Mouse (Mus musculus) forelimb bud, embryonic 11.5 days (tissue): ENCODE results near the gene Iqck.

Experiments used
- DNase-seq: peaks from one replicate; pipeline ENCODE4 v3.0.0-alpha.2; 2012; ENCODE audit warnings: low read depth, low spot score

Iqck gene

GRCm38 (mm10) chr7:118948677-118949282 is 93.2 kb downstream of the Iqck start:
- DNase-seq: no peak

DNA sequence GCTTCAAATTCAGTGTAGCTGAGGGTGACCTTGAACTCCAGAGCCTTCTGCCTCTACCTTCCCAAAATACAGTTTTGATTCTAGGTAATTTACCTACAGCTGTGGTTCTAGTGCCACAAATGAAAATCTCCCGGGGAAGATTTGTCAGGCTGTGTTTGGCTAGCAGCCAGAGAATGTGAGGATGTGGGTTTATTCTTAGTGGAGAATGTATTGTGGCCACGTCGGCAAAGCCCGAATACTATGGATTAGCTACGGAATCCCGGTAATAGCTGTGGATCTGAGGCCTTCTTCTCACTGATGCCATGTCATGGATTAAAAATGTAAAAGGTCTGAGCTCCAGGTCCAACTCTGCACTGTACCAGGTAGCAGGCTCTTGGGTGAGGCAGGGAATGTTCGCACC is 94.2 kb downstream of the Iqck start:
- no peak for DNase-seq

DNA sequence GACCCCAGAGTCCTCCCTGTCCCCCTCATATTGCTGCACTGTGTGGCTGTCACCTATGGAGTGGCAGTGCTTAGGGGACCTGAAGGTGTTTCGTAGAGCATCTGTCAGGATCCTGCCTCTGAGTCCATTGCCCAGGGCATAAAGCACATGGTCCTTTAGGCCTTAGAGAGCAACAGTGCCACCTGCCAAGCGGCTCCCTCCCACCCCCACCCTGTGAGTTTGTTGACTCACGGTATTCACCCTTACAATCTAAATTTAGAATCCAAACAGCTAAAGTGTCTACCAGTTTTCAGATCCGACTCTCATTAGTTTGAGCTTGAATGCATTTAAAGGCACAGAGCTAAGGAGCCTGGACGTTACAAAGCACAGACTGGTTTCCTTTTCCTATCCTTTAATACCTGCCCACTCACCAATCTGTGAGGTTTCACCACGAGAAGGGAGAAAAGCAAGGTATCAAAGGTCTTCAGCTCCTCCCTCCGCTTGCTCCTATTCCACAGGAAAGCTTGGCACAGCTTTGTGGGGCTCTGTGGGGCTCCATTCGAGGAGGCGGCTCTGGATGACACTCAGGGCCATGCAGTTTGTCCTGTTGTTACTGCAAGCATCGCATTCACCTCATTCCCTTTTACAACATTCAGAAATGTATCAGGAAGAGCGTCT is 98.2 kb downstream of the Iqck start:
- no peak for DNase-seq

DNA sequence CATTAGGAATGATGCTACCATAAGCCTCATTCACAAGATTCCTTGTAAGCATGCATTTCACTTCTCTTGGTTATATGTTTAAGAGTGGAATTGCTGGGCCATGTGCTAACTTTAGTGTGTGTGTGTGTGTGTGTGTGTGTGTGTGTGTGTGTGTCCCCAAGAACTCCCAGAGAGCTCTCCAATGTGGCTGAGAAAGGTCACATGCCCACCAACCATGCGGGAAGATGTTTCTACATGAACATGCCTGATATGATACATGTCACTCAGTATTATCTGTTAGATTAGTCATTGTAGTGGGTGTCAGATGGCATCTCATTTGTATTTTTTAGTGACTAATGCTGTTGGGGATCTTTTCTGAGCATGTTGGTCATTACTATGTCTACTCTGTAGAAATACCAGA is 99.4 kb downstream of the Iqck start:
- no peak for DNase-seq

- no peak for DNase-seq
Observed at GRCm38 (mm10) chr7:118956616-118957246, 101.2 kb downstream of the Iqck start.

DNA sequence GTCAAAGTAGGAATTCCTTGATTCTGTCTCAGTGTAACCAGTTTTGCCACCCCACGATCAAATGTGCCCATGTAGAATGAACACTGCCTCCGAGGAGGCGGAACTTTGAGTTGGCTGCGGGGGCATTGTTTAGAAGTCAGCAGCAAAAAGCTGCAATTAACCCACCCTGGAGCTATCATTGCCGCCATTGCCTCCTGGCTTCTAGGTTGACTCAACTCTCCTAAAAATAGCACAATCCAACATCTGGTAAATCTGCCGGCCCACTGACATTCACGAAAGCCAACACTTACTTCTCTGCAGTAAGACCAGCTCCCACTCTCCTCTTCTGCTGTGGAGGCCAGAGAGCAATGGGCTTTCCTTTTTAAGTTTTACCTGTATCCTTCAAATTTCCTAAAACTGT is 103.7 kb downstream of the Iqck start:
- DNase-seq: no peak

- DNase-seq: no peak
Observed at GRCm38 (mm10) chr7:118964777-118965176, 109.2 kb downstream of the Iqck start.

DNA sequence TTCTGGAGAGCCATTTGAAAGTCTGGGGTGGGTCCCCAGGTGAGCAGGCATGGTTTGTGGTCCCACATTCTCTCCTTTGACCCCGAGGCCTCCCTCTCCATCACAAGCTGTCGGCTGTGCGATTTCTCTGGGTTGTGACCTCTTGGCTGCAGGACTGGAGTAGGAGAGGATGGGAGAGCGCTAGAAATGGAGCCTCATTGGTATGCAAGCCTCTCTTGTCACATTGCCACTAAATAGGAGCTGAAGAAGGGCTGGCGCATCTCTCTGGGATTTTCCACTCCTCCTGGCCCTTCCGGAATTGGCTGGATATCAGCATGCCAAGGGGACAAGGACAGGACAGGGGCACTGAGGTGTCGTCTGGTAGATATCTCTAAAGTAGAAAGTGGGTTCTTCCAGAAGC is 109.6 kb downstream of the Iqck start:
- no peak for DNase-seq

- no peak for DNase-seq
Observed at GRCm38 (mm10) chr7:118968870-118969269, 113.3 kb downstream of the Iqck start.

DNA sequence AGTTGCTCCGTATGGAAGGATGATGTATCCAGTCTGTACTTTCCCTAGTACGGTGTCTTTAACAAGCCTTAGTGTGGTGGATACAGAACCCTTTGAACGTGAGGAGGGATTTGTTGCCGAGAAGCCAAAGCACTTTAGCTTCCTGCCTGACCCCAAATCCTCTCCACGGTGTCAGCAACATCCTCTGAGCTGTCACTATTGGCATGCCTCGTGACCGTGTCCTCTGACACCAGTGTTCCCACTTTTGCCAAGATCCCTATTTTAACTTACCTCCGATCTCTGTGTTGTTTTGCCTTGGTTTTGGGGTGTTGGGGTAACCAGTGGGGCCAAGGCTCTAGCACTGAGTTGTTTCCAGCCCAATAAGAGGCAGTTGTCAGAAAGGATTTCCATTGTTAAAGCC is 115.9 kb downstream of the Iqck start:
- no peak for DNase-seq

DNA sequence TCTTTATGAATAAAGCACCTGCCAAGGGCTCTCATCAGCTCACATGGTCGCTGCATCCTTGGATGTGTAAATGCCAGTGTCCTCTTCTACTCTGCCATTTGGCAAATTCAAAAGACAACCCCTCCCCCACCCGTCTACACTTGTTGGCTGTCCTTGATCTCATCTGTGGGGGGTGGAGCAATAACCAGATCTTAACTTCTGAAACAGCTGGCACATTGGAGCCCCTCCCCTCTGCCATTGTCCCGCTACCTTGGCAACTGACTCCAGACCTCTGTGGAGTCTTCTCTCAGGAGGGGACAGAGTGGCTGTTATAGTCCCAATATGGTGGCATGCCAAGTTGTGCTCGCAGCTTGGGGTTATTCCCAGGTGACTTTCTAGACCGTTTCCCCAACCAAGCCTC is 116.8 kb downstream of the Iqck start:
- no peak for DNase-seq

- DNase-seq: no peak
Observed at GRCm38 (mm10) chr7:118973377-118973776, 117.8 kb downstream of the Iqck start.

GRCm38 (mm10) chr7:118975837-118976236 is 120.3 kb downstream of the Iqck start:
- DNase-seq: no peak

DNA sequence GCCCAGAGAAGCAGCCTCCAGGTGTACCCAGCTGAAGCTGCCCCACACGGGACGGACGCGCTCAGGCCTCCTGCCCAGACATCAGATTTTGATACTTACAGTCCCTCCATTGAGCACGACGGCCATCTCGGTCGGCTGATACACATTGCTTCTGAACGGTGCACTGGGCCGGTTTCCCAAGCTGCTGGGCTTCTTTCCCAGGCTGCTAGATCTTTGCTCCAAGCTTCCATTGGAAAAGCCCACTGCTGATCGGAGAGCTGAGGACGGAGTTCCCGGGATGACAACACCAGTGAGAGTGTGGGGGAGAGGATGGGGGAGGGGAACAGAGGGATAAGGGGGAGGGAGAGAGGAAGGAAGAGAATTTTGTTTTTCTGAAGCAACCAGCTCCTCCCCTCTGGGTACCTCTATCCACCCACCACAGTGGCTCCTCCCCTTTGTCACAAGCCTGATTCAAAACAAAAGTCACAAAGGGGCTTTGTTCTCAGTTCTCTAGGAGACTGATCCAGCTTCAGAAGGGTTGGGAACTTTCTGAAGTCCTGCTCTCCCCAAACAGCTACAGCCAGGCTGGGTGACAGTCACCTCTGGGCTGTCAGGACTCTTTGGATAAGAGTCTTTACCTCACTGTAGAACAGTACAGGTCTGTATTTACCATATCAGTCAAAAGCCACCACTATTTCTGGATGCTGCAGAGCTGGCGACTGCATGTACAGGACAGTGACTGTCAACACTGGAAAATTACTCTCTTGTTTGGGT is 121.0 kb downstream of the Iqck start:
- peak; percentile 14 for DNase-seq

DNA sequence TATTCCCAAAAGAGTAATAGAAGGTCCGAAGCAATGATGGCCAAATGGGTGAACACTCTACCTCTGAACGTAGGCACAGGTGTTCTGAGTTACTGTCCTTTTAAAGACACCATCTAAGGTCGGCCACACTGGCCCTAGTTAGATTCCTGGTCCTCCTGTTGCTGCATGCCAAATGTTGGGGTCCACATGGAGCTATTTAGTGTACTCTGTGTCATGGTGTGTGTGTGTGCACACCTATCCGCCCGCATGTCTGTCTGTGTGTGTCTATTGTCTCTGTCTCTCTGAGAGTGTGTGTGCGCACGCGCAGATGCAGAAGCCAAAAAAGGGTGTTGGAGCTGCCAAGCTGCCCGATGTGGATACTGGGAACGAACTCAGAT is 121.6 kb downstream of the Iqck start:
- DNase-seq: no peak

GRCm38 (mm10) chr7:118979121-118979520 is 123.6 kb downstream of the Iqck start:
- no peak for DNase-seq

DNA sequence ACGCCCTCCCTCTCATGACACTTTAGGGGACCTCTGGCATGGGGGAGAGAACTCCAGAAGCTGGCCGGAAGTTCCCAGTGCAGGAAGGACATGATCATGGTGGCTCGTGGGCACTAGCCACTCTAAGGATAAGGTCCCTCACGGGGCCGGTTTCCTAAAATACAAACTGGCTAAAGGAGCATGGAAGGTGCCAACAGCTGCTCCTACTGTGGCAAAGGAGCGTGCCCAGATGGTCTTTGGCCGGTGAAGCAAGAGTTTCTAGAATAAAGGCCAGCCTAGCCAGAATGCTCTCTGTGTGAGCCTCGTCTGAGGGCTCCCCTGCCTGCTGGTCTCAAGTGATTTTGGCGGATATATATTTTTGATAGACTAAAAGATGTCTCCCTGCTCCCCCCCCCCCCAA is 124.2 kb downstream of the Iqck start:
- DNase-seq: no peak

DNA sequence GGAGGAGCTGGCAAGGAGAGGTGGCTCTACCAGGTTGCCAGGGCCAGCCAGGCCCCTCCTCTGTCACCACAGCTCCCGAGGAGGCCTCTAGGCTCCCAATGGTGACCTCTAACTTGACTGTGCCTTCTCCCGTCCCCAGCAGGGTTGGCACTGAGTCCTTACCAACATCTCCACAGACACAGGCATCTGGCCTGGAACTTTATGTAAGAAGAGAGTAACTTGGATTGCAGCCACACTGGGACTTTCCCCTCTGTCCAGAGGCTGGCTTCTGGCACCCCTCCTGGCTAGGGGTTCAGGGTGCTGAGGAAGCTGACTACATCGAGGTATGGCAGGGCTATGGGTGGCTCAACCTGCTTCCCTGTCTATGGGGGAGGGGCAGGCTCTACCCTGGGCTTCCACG is 125.8 kb downstream of the Iqck start:
- DNase-seq: no peak

DNA sequence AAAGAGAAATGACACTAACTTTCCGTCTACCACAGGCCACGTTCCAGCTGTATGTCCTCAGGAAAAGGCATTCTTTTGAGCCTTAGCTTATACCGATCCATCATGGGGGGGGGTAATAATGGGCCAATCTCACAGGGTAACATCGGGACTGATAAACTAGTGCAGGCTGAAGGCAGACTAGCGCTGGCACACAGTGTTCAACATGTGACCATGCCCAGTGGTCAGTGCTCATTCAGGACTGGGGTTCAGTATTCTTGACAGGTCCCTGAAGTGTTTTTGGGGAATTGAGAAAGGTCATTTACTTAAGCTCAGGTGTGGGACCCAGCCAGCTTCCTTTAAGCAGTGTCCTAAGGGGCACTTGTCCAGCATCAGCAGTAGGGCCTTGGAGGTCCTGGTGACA is 126.3 kb downstream of the Iqck start:
- DNase-seq: no peak

DNA sequence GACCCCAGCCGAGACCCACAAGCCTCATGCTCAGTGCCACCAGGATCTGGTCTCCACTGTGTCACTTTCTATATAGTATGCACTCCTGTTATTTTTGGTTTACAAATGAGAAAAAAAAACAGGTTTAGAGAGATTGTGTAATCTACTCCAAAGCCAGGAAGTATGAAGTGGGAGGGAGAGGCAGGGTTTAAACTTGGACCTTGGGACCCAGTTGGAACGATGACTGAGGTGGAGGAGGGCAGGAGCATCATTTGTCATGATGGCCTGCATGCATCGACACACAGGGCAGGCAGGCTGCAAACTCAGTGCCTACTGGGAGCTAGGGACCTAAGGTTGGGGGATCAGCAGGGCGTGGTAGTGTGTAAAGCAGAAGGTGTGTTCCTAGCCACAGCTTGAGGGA is 127.0 kb downstream of the Iqck start:
- no peak for DNase-seq

GRCm38 (mm10) chr7:118983961-118984360 is 128.4 kb downstream of the Iqck start:
- no peak for DNase-seq

DNA sequence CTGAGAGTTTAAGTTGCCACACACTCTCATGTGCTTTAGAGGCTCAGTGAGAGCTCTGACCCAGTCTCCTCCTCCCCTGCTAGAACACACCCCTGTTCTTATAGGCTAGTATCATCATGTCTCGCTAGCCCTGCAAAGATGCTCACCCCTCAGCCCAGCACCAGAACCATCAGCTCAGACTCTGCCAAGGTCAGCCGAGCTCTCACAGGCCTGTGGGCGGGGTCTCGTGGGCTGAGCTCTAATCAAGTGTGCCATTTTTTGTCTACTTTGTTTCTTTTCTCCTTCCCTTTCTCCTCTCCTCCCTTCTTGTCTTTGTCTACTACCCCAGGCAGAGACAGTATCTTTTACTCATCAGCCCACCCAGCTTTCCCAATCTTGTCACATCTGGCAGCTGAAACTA is 130.2 kb downstream of the Iqck start:
- no peak for DNase-seq

GRCm38 (mm10) chr7:118986369-118986768 is 130.8 kb downstream of the Iqck start:
- DNase-seq: no peak
